Mouse (Mus musculus) neural tube, embryonic 13.5 days (tissue): ENCODE measurements around the gene Trmt5. TPM values are rescaled to one million over a fixed set of nuclear protein-coding genes. Genes with fewer than 3 reads are reported as not detected.
A peak's percentile ranks its signal among the peaks of the same experiment; 100 is the strongest.

Experiments
- ATAC-seq: fragments of 200-750 bp; cut with Nextera tagmentation; 2 replicates; pipeline ENCODE4 v1.8.0; 2017; ENCODE audit warnings: low read depth, mild to moderate bottlenecking, moderate TSS enrichment, moderate library complexity
- H3K27ac ChIP-seq: fragments of 300-500 bp; sonication (generic); replicated peaks from 2 replicates; pipeline ENCODE4 v1.5.1; 2015; ENCODE audit warnings: moderate library complexity, mild to moderate bottlenecking, inconsistent platforms
- H3K27me3 ChIP-seq: fragments of 300-500 bp; sonication (generic); 2 replicates; pipeline ENCODE4 v1.6.1; 2015; ENCODE audit warnings: mild to moderate bottlenecking, inconsistent platforms
- H3K36me3 ChIP-seq: fragments of 300-500 bp; sonication (generic); 2 replicates; pipeline ENCODE4 v1.6.1; 2015; ENCODE audit warnings: mild to moderate bottlenecking, inconsistent platforms
- H3K4me1 ChIP-seq: fragments of 300-500 bp; sonication (generic); replicated peaks from 2 replicates; pipeline ENCODE4 v1.6.1; 2015; ENCODE audit warnings: inconsistent platforms
- H3K4me2 ChIP-seq: fragments of 300-500 bp; sonication (generic); 2 replicates; pipeline ENCODE4 v1.6.1; 2015; ENCODE audit warnings: inconsistent platforms, mild to moderate bottlenecking, moderate library complexity
- H3K4me3 ChIP-seq: fragments of 300-500 bp; sonication (generic); 2 replicates; pipeline ENCODE4 v1.5.1; 2015; ENCODE audit warnings: mild to moderate bottlenecking, inconsistent platforms
- H3K9ac ChIP-seq: fragments of 300-500 bp; sonication (generic); 2 replicates; pipeline ENCODE4 v1.6.1; 2015; ENCODE audit warnings: moderate library complexity, mild to moderate bottlenecking, inconsistent platforms
- H3K9me3 ChIP-seq: fragments of 300-500 bp; sonication (generic); 2 replicates; pipeline ENCODE4 v1.6.1; 2016; ENCODE audit warnings: inconsistent platforms
- WGBS: fragments of 180-500 bp; shearing (Covaris S2); methylation state at CpG from one replicate; pipeline ENCODE4 v1.1.7; 2015; 5-methylcytosine and 5-hydroxymethylcytosine counted together
- polyA plus RNA-seq: library from polyadenylated mRNA; unstranded; fragments of >200 nt; fragmentation: Nextera tagmentation; extraction: Ambion mirVana; gene quantifications from 2 replicates; pipeline ENCODE4 v1.2.1, GENCODE M21; 2015

Trmt5 gene
- 15.2 and 15.7 TPM in 2 replicates for polyA plus RNA-seq

DNA sequence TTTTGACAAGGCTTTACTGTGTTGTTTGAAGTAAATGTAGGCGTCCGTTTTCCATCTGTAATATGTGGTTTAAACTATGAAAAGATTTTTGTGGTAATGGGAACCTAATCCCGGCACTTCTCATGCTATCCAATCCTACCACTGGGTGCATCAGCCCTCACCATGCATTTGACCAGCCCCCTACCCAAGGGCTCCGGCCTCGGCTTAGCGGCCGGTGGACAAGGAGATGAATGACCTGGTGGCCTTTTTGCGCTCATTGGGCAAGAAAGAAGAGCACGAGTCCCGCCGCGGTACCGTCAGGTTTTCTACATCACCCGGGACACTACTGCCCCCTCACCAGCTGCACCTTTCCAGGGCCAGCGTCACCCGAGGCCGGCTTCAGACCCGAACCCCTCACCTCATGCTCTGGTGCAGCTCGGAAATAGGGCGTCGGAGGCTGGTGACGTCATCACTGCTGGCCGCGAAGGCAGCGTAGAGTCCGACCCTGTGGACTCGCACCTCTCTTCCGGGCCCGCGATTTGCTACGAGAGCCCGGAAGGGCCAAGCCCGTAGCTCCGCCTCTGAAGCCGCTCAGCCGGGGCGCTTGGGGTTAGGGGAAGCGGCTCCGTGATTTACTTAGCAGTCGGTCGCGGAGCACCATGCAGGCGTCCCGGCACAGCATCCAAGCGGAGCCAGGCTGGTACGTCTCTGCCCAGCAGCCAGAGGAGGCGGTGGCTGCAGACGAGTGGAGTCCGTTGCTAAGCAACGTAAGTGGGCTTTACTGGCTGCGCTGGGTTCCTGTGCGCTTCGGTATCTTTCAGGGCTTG, at the start of gene Trmt5, which contains the start of gene Slc38a6:
Gene Trmt5, minus strand, starts transcription at position 424 of the 806 bp plus-strand sequence.
Gene Slc38a6, plus strand, starts transcription at position 493 of the 806 bp plus-strand sequence.
- peaks cover 17% of the 10 kb centered on the region for H3K36me3 ChIP-seq
- H3K4me3 ChIP-seq, result peak within 1 kb of the TSS; percentile 84
- ATAC-seq, result peak; percentile 98
- no peaks in the 10 kb centered on the region for H3K27me3 ChIP-seq
- H3K9me3 ChIP-seq, result no peaks in the 10 kb centered on the region
- H3K4me2 ChIP-seq, result peak within 1 kb of the TSS; percentile 77
- peak within 1 kb of the TSS; percentile 87 for H3K27ac ChIP-seq
- peaks cover 41% of the 10 kb centered on the region for H3K4me1 ChIP-seq
- WGBS, result under 1% methylated on average over 53 of the region's 53 CpGs
- peak within 1 kb of the TSS; percentile 89 for H3K9ac ChIP-seq

DNA sequence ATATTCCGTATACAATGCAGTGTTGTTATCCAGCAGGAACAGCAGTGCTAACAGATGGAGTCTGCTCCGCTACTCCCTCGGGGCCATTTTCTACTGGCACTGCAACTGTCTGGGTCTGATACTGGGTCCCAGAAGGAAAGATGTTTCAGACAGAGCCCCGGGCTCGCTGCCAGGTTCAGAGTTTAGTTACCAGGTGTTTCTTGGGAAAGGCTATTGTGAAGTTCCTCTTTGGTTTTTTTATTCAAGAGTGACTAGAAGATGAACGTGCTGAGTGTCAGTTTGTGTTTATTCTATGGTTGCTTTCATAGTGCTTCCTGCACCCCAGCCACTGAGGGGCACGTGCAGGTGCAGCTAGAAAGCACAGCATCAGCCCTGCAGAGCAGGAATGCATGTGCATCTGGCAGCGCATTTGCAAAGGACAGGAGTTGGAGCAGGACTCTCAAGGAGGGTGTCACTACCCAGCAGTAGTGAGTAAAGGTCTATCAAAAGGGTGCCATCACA, 47.6 kb upstream of the Trmt5 start:
- H3K27ac ChIP-seq, result peak overlapping the region; percentile 75
- H3K9ac ChIP-seq, result no peak overlapping the region
- ATAC-seq, result peak; percentile 83
- H3K9me3 ChIP-seq, result no peaks in the 10 kb centered on the region
- peaks cover 13% of the 10 kb centered on the region for H3K4me1 ChIP-seq
- no peak overlapping the region for H3K4me3 ChIP-seq
- 0 out of 2 replicates have a peak overlapping the region, but pooled peaks have one; percentile 4 for H3K4me2 ChIP-seq
- peaks cover 3% of the 10 kb centered on the region; the same call in 1 of the 2 replicates for H3K36me3 ChIP-seq
- H3K27me3 ChIP-seq, result no peaks in the 10 kb centered on the region
- 37% methylated on average over 8 of the region's 8 CpGs for WGBS

DNA sequence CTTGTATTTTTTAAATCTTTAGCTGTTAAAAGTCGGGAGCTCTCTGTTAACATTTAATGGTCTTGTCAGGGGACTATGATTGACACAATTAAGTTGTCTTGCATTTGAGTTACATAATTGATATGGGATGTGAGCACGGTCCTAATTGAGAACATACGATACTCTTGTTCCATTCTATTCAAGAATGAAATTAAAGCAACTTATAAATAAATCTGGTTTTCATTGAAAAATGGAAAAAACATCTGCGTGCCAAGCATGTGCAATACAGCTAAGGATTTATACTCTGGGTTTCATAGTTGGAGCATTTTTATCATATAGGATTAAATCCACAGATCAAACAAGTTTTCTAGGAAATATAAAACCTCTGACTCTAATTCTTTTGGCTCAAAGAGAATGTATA, 46.2 kb upstream of the Trmt5 start:
- Histone ChIP-seq H3K4me3 (no peak overlapping the region), H3K4me2 (no peak overlapping the region), H3K9me3 (no peaks in the 10 kb centered on the region), H3K27me3 (no peaks in the 10 kb centered on the region), H3K27ac (no peak overlapping the region), H3K36me3 (peaks cover 3% of the 10 kb centered on the region; the same call in 1 of the 2 replicates), H3K4me1 (peaks cover 13% of the 10 kb centered on the region), H3K9ac (no peak overlapping the region)
- no peak for ATAC-seq
- 74% methylated on average over 4 of the region's 4 CpGs for WGBS

DNA sequence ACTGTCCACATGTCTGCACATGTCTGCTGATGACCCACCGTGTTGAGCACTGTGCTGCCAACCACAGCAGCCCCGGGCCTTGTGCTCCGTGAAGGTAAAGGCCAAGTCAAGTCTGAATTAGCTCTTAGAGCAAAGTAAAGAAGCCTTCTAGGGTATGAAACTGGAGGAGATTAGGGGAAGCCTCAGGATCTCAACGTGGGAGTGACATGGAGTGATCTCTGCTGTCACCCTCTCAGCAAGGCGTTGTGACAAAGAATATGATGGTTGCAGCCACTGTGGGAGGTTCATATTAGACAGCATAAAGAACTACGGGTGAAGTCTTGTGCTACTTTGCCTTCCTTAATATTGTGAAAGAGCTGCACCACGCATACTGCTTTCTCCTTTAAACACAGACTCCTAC, 43.7 kb upstream of the Trmt5 start:
- Histone ChIP-seq H3K4me3 (no peak overlapping the region), H3K9me3 (no peaks in the 10 kb centered on the region), H3K36me3 (peaks cover 3% of the 10 kb centered on the region; the same call in 1 of the 2 replicates), H3K27ac (no peak overlapping the region), H3K27me3 (no peaks in the 10 kb centered on the region), H3K9ac (no peak overlapping the region), H3K4me1 (peaks cover 23% of the 10 kb centered on the region), H3K4me2 (no peak overlapping the region)
- ATAC-seq, result no peak
- WGBS, result 71% methylated on average over 7 of the region's 7 CpGs

DNA sequence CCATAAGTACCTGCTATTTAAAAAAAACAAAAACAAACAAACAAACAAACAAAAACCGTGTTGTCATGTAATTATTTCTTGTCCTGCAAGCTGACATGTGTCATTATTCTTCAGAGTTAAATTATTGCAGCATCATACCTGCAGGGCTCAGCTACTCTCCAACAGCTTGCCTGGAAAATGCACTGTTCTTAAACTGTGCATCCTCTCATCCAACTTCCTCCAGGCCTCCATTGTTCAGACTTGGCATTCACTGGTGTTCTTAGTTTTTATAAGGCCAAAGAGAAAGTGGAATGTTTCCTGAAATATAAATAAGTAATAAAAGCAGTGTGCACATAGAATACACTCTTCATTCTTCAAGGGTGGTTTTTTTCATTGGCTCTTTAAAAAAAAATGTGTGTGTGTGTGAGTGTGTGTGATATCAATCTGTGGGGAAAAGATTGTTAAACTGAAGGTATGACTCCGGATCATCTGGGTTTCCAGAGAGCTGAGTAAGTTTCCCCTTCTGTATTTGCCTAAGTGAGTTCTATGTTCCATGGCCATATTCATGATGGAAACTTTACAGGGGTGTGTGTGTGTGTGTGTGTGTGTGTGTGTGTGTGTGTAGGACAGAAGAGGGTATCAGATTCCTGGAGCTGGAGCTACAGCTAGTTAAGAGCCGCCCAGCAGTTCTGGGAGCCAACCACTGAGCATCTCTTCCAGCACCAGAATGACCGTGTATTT, 42.1 kb upstream of the Trmt5 start:
- H3K9ac ChIP-seq, result no peak overlapping the region
- H3K4me1 ChIP-seq, result peaks cover 13% of the 10 kb centered on the region; the same call in 1 of the 2 replicates
- no peaks in the 10 kb centered on the region for H3K27me3 ChIP-seq
- peaks cover 3% of the 10 kb centered on the region; the same call in 1 of the 2 replicates for H3K36me3 ChIP-seq
- 78% methylated on average over 4 of the region's 4 CpGs for WGBS
- no peak overlapping the region for H3K27ac ChIP-seq
- no peak for ATAC-seq
- H3K4me2 ChIP-seq, result no peak overlapping the region
- no peaks in the 10 kb centered on the region for H3K9me3 ChIP-seq
- H3K4me3 ChIP-seq, result no peak overlapping the region

DNA sequence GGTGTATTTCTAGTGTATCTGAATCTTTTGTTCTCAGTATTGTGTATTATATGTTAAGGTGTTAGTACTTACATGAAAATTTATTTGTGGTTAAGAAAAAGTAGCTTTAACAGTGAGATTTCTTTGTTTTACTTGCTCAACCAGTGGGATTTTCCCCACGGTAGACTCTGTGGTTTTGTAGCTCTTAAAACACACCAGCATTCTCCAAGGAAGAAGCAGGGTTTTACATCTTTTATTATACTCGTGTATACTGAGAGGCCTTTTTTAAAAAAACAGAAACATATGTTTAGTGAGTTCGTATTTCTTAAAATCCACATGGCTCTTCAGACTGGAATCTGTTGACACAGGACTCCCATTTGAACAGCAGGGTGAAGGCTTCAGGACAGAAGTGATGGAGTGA, 40.9 kb upstream of the Trmt5 start:
- no peak overlapping the region for H3K9ac ChIP-seq
- H3K4me1 ChIP-seq, result peaks cover 12% of the 10 kb centered on the region; the same call in 1 of the 2 replicates
- H3K9me3 ChIP-seq, result no peaks in the 10 kb centered on the region
- peaks cover 3% of the 10 kb centered on the region; the same call in 1 of the 2 replicates for H3K36me3 ChIP-seq
- ATAC-seq, result no peak
- no peak overlapping the region for H3K27ac ChIP-seq
- no peak overlapping the region for H3K4me3 ChIP-seq
- no peak overlapping the region for H3K4me2 ChIP-seq
- no peaks in the 10 kb centered on the region for H3K27me3 ChIP-seq
- 58% methylated on average over 3 of the region's 3 CpGs for WGBS

DNA sequence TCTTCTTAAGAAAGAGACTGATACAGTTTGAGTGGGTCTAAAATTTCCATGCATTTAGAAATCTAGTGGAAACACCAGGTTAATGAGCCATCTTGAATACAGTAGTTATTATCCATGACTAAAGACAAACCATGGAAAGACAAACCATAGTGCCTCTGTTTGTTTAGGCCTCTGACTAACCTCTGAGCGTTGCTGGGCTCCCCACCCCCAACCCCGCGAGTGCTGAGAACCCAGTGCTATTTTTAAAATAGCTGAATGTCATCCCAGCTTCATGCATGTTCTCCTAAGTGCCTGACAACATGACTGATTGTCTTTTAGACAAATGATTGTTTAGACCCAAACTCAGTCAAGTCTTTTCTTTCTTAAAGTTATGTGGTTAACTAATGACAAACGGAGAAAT, 39.1 kb upstream of the Trmt5 start:
- Histone ChIP-seq H3K36me3 (no peaks in the 10 kb centered on the region), H3K4me1 (peaks cover 15% of the 10 kb centered on the region; the same call in 1 of the 2 replicates), H3K4me2 (no peak overlapping the region), H3K9me3 (no peaks in the 10 kb centered on the region), H3K9ac (no peak overlapping the region), H3K27ac (no peak overlapping the region), H3K27me3 (no peaks in the 10 kb centered on the region), H3K4me3 (no peak overlapping the region)
- WGBS, result 23% methylated on average over 4 of the region's 4 CpGs
- no peak for ATAC-seq

DNA sequence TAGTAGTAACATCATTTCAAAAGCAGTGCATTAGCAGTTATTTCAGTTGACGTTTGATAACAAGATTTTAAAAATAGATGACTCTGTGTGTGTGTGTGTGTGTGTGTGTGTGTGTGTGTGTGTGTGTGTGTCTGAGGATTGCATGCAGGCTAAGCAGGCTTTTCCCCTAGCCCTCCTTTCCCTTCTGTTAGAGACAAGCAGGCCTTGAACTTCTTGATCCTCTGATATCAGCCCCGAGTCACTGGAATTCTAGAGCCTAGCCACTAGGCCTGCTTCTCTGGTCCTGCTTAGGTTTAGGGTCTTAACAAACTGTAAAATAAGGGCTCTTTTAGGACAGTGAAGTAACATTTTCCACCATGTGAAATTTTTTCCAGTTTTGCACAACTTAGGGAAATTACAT, 38.7 kb upstream of the Trmt5 start:
- no peaks in the 10 kb centered on the region for H3K9me3 ChIP-seq
- H3K4me1 ChIP-seq, result peaks cover 15% of the 10 kb centered on the region; the same call in 1 of the 2 replicates
- H3K9ac ChIP-seq, result no peak overlapping the region
- H3K27me3 ChIP-seq, result no peaks in the 10 kb centered on the region
- no peak overlapping the region for H3K4me2 ChIP-seq
- no peak overlapping the region for H3K27ac ChIP-seq
- 64% methylated on average over 2 of the region's 2 CpGs for WGBS
- H3K4me3 ChIP-seq, result no peak overlapping the region
- no peak for ATAC-seq
- no peaks in the 10 kb centered on the region for H3K36me3 ChIP-seq

DNA sequence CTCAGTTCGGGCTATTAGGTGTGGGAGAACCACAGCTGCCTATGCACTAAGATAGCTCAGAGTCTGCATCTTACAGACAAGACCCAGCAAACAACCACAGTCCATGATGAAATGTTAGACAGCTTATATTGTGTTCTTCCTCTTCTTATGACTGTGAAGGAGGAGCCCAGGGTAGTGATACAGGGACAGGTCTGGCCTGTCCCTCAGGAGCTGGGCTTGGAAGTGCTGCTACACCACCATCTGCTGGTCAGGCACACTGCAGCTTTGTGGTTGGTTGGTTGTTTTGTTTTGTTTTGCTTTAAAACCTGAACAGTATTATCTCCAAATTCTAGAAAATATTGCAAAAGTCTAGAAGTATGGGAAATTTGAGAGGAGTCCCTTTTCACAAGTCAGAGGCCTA, 38.2 kb upstream of the Trmt5 start:
- no peak overlapping the region for H3K9ac ChIP-seq
- whole genome bisulfite sequencing, result 89% methylated on average over 1 of the region's 1 CpGs
- no peaks in the 10 kb centered on the region for H3K27me3 ChIP-seq
- no peak for ATAC-seq
- H3K9me3 ChIP-seq, result no peaks in the 10 kb centered on the region
- no peak overlapping the region for H3K4me3 ChIP-seq
- H3K4me2 ChIP-seq, result no peak overlapping the region
- peaks cover 15% of the 10 kb centered on the region; the same call in 1 of the 2 replicates for H3K4me1 ChIP-seq
- H3K27ac ChIP-seq, result no peak overlapping the region
- no peaks in the 10 kb centered on the region for H3K36me3 ChIP-seq

DNA sequence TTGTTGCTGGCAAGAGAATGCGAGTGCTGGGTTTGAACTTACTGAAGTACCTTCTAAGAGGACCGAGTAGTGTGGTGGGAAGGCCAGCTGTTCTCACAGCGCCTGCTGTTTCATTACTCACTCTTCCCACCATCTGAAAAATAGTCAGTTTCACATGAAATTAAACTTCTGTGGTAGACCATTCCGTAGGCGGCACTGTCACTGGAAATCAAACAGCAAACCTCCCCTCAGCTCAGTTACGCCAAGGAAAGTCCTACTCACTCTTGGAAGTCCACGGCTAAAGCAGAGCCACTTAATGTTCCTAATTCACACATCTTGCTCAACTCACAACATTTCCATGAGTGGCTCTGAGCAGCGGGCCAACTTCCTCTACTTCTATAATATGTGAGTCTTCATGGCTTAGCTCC, 37.7 kb upstream of the Trmt5 start:
- no peak overlapping the region for H3K9ac ChIP-seq
- H3K4me1 ChIP-seq, result peaks cover 15% of the 10 kb centered on the region; the same call in 1 of the 2 replicates
- H3K9me3 ChIP-seq, result no peaks in the 10 kb centered on the region
- 87% methylated on average over 8 of the region's 8 CpGs for WGBS
- no peak overlapping the region for H3K4me2 ChIP-seq
- H3K27me3 ChIP-seq, result no peaks in the 10 kb centered on the region
- ATAC-seq, result no peak
- H3K4me3 ChIP-seq, result no peak overlapping the region
- H3K36me3 ChIP-seq, result no peaks in the 10 kb centered on the region
- H3K27ac ChIP-seq, result no peak overlapping the region

DNA sequence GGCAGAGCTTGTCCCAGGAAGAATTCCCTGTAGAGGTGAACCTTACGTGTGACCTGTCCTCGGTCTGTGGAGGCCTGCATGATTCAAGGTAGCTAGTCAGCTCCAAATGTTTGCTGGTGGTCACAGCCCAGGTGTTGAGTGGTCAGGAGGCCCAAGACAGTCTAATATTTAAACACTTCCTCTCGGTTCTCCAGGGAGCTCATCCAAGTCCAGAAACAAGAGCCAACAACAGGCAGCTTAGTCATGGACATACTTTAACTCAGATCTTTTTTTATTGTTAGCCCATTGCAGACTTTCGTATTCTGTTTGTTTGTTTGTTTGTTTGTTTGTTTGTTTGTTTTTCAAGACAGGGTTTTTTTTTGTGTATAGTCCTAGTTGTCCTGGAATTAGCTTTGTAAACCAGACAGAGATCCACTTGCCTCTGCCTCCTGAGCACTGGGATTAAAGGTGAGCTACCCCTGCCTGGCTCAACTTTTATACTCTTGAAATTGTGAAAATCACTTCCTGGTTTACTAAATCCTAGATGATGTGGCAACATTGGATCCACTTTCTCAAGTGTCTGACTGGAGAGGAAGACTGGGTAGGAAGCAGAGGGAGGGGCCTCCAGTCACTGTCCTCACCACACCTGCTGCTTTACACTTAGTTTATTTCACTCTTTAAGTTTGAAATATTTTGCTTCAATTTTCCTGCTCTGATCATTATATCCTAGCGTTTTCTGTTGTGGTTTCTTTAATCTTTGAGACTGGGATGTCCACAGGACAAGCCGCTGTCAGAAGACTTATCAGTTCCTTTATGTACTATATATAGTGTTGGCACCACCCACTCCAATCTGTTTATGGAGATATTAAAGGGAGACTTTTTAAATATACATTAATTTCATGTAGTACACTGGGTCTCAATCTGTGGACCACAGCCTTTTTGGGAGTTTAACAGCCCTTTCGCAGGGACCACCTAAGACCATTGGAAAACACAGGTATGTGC, 31.5 kb upstream of the Trmt5 start:
- 93% methylated on average over 7 of the region's 7 CpGs for WGBS
- no peaks in the 10 kb centered on the region for H3K27me3 ChIP-seq
- H3K4me3 ChIP-seq, result no peak overlapping the region
- H3K4me1 ChIP-seq, result 0 out of 2 replicates have a peak, but pooled peaks cover 5% of the 10 kb centered on the region
- H3K4me2 ChIP-seq, result no peak overlapping the region
- no peak overlapping the region for H3K27ac ChIP-seq
- H3K36me3 ChIP-seq, result peaks cover 8% of the 10 kb centered on the region
- no peak for ATAC-seq
- no peak overlapping the region for H3K9ac ChIP-seq
- H3K9me3 ChIP-seq, result no peaks in the 10 kb centered on the region
